Mouse (Mus musculus) heart, adult 18-20 months (tissue): Measurements from ENCODE around the gene Vwc2. TPM values are rescaled to one million over a fixed set of nuclear protein-coding genes. Genes with fewer than 3 reads are reported as not detected.

ENCODE experiments used
- DNase-seq, 2 experiments: peaks; one replicate each; pipeline ENCODE4 v3.0.0; 2021 to 2022; ENCODE audit warnings: mixed read lengths in 1 of 2
- long read RNA-seq, 2 experiments: library from polyadenylated mRNA; stranded (forward); transcript quantifications; one replicate each; pipeline ENCODE4 v2.0.0; 2021
- total RNA-seq, 2 experiments: library from RNA; stranded (reverse); gene quantifications; 2 replicates each; pipeline ENCODE4 v1.2.3; 2021

Vwc2 gene
- not detected for total RNA-seq
- long read RNA-seq, experiment 1: 0 reads
- long read RNA-seq, experiment 2: 0 reads

GRCm38 (mm10) chr11:11113576-11114233, at the start of gene Vwc2:
TSS of gene Vwc2 (plus strand) at chr11:11114223.
- DNase-seq: no peak

GRCm38 (mm10) chr11:11088162-11088756, 25.8 kb upstream of the Vwc2 start:
- no peak for DNase-seq

- DNase-seq: no peak
Observed at GRCm38 (mm10) chr11:11097606-11098005, 16.4 kb upstream of the Vwc2 start.

- no peak for DNase-seq
Observed at GRCm38 (mm10) chr11:11098282-11098681, 15.7 kb upstream of the Vwc2 start.

GRCm38 (mm10) chr11:11099011-11099410, 15.0 kb upstream of the Vwc2 start:
- no peak for DNase-seq

- DNase-seq: no peak
Observed at GRCm38 (mm10) chr11:11102182-11102581, 11.8 kb upstream of the Vwc2 start.

- DNase-seq: no peak
Observed at GRCm38 (mm10) chr11:11102620-11103019, 11.4 kb upstream of the Vwc2 start.

GRCm38 (mm10) chr11:11108922-11109321, 5.1 kb upstream of the Vwc2 start:
- DNase-seq: no peak

- no peak for DNase-seq
Observed at GRCm38 (mm10) chr11:11114234-11115030, 409 bp downstream of the Vwc2 start.

- DNase-seq: no peak
Observed at GRCm38 (mm10) chr11:11115031-11115647, 1.1 kb downstream of the Vwc2 start.

GRCm38 (mm10) chr11:11115648-11116590, 1.9 kb downstream of the Vwc2 start:
- no peak for DNase-seq

GRCm38 (mm10) chr11:11116736-11117135, 2.7 kb downstream of the Vwc2 start:
- DNase-seq: no peak

GRCm38 (mm10) chr11:11122866-11123265, 8.8 kb downstream of the Vwc2 start:
- DNase-seq: peak; percentile 63

- peak in 1 of 2 experiments; percentile 31 for DNase-seq
Observed at GRCm38 (mm10) chr11:11131414-11132077, 17.5 kb downstream of the Vwc2 start.

GRCm38 (mm10) chr11:11140622-11141021, 26.6 kb downstream of the Vwc2 start:
- no peak for DNase-seq

- DNase-seq: no peak
Observed at GRCm38 (mm10) chr11:11152681-11153080, 38.7 kb downstream of the Vwc2 start.

GRCm38 (mm10) chr11:11171396-11171795, 57.4 kb downstream of the Vwc2 start:
- no peak for DNase-seq

GRCm38 (mm10) chr11:11175259-11175658, 61.2 kb downstream of the Vwc2 start:
- DNase-seq: no peak

- DNase-seq: no peak
Observed at GRCm38 (mm10) chr11:11182705-11183104, 68.7 kb downstream of the Vwc2 start.

- DNase-seq: peak in 1 of 2 experiments; percentile 3
Observed at GRCm38 (mm10) chr11:11223162-11223561, 109.1 kb downstream of the Vwc2 start.

GRCm38 (mm10) chr11:11239346-11239745, 125.3 kb downstream of the Vwc2 start:
- no peak for DNase-seq
